Mouse (Mus musculus): ENCODE measurements around the gene Shpk.

Gene Shpk

GRCm38 (mm10) chr11:73199230-73199712 is at the start of gene Shpk:
Gene Shpk, plus strand, starts transcription at chr11:73199460.
- DNase-seq (ENCODE audit: low spot score in 2 of 2), result peak; percentile 90

- no peak for DNase-seq (ENCODE audit: low spot score in 2 of 2)
These were observed 44.2 kb upstream of the Shpk start for GRCm38 (mm10) chr11:73155071-73155470.

GRCm38 (mm10) chr11:73159957-73160810 is 39.1 kb upstream of the Shpk start, which contains the start of gene P2rx5:
Gene P2rx5, plus strand, starts transcription at chr11:73160421.
- no peak for DNase-seq (ENCODE audit: low spot score in 2 of 2)

- no peak for DNase-seq (ENCODE audit: low spot score in 2 of 2)
These were observed 38.5 kb upstream of the Shpk start for GRCm38 (mm10) chr11:73160811-73161200.

GRCm38 (mm10) chr11:73161616-73162015 is 37.6 kb upstream of the Shpk start:
- DNase-seq (ENCODE audit: low spot score in 2 of 2), result no peak

GRCm38 (mm10) chr11:73162284-73162683 is 37.0 kb upstream of the Shpk start:
- DNase-seq (ENCODE audit: low spot score in 2 of 2), result no peak

GRCm38 (mm10) chr11:73168071-73168470 is 31.2 kb upstream of the Shpk start:
- DNase-seq (ENCODE audit: low spot score in 2 of 2), result no peak

GRCm38 (mm10) chr11:73168576-73168975 is 30.7 kb upstream of the Shpk start:
- no peak for DNase-seq (ENCODE audit: low spot score in 2 of 2)

GRCm38 (mm10) chr11:73169231-73169630 is 30.0 kb upstream of the Shpk start:
- DNase-seq (ENCODE audit: low spot score in 2 of 2), result no peak

GRCm38 (mm10) chr11:73172186-73172585 is 27.1 kb upstream of the Shpk start:
- DNase-seq (ENCODE audit: low spot score in 2 of 2), result no peak

- no peak for DNase-seq (ENCODE audit: low spot score in 2 of 2)
These were observed 23.6 kb upstream of the Shpk start for GRCm38 (mm10) chr11:73175612-73176011.

GRCm38 (mm10) chr11:73176186-73176585 is 23.1 kb upstream of the Shpk start:
- DNase-seq (ENCODE audit: low spot score in 2 of 2), result no peak

- DNase-seq (ENCODE audit: low spot score in 2 of 2), result peak; percentile 91 to 95
These were observed 22.4 kb upstream of the Shpk start, which contains the start of the genes Emc6 and Tax1bp3 for GRCm38 (mm10) chr11:73176608-73177508. Gene Emc6, minus strand, starts transcription at chr11:73177037. Gene Tax1bp3, plus strand, starts transcription at chr11:73177083.

GRCm38 (mm10) chr11:73177509-73177875 is 21.8 kb upstream of the Shpk start:
- peak; percentile 77 to 85 for DNase-seq (ENCODE audit: low spot score in 2 of 2)

GRCm38 (mm10) chr11:73177895-73178294 is 21.4 kb upstream of the Shpk start:
- DNase-seq (ENCODE audit: low spot score in 2 of 2), result no peak

GRCm38 (mm10) chr11:73185872-73186615 is 13.2 kb upstream of the Shpk start:
- no peak for DNase-seq (ENCODE audit: low spot score in 2 of 2)

GRCm38 (mm10) chr11:73187231-73187630 is 12.0 kb upstream of the Shpk start:
- no peak for DNase-seq (ENCODE audit: low spot score in 2 of 2)

GRCm38 (mm10) chr11:73193047-73193446 is 6.2 kb upstream of the Shpk start:
- DNase-seq (ENCODE audit: low spot score in 2 of 2), result no peak

GRCm38 (mm10) chr11:73194444-73194843 is 4.8 kb upstream of the Shpk start:
- DNase-seq (ENCODE audit: low spot score in 2 of 2), result no peak

GRCm38 (mm10) chr11:73198190-73198589 is 1.1 kb upstream of the Shpk start:
- DNase-seq (ENCODE audit: low spot score in 2 of 2), result no peak

- peak in 1 of 2 experiments; percentile 81 for DNase-seq (ENCODE audit: low spot score in 2 of 2)
These were observed 544 bp upstream of the Shpk start, which contains the start of gene Ctns for GRCm38 (mm10) chr11:73198603-73199229. Gene Ctns, minus strand, starts transcription at chr11:73199042.

Measured in urinary bladder, adult 18-20 months (tissue).